Mouse (Mus musculus): ENCODE measurements around the gene Rnf224. TPM values are rescaled to one million over a fixed set of nuclear protein-coding genes. Genes with fewer than 3 reads are reported as not detected.

The Rnf224 gene
- total and polyA plus RNA-seq, 3 experiments, result 0.13 to 0.66 TPM; not detected in 1

DNA sequence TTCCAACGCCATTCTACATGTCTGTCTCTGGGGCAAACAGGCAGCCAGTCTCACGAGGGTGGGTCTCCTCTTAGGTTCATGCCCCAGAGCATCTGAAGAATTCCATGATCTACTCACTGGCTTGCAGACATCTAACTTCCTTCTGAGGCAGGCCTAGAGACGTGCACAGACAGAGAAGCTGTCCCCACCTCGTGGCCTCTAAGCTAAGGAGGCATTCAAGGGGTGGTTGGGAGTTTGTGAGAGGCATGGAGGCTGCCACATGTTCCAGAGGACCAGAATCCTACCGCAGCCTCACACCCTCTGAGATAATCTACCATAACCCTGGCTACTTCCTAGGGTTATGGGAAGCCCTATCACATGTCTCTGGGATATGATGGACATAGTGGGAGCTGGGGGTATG lies 42.6 kb downstream of the Rnf224 start:
- H3K4me1 ChIP-seq (ENCODE audit: insufficient read depth, low read depth, low read length), result peaks cover 53% of the 10 kb centered on the region
- no peaks in the 10 kb centered on the region for H3K9me3 ChIP-seq (replicated peaks)
- DNase-seq (ENCODE audit: low spot score) (no peak), ATAC-seq (ENCODE audit: extremely low read depth, insufficient number of reproducible peaks, low FRiP score, poor library complexity, severe bottlenecking) (no peak)
- TF ChIP-seq POLR2AphosphoS5 (IDR thresholded peaks at IDR 0.05; ENCODE audit: insufficient replicate concordance, low read depth, low read length), result no peak
- TF ChIP-seq GATA2 (IDR thresholded peaks at IDR 0.05; ENCODE audit: borderline replicate concordance, low read depth, low read length), result no peak
- TF ChIP-seq TAL1 (conservative IDR thresholded peaks at IDR 0.05; ENCODE audit: low read depth, low read length), result no peak
- no peak for TF ChIP-seq GATA1 (IDR thresholded peaks at IDR 0.05; ENCODE audit: borderline replicate concordance, low read length)
- TF ChIP-seq CTCF (IDR thresholded peaks at IDR 0.05; ENCODE audit: low read depth, low read length), result no peak
- H3K4me3 ChIP-seq (ENCODE audit: low read depth, low read length), result peak overlapping the region; percentile 73; the same call in 1 of the 2 replicates
- peaks cover 2% of the 10 kb centered on the region for H3K27me3 ChIP-seq (ENCODE audit: insufficient read depth, low read length)
- H3K36me3 ChIP-seq (replicated peaks), result peaks cover 51% of the 10 kb centered on the region

DNA sequence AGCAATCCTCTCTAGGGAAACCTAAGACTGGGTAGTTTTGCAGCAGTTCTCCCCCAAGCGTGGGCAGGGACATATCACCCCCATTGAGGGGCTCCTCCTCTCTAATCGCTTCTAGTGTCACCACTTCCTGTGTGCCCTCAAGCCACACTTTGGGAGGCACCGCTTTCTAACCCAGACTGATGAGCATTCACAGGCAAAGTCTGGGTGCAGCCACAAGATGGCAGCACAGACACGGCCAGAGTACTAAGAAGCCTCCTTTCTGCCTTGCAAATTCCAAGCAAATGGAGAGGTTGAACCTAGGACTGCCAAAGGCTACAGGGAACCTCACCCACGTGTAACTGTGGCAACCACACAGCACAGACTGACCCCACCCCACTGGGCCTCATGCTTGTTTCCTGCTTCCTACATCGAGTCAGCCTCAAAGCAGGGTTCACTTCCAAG lies 43.2 kb downstream of the Rnf224 start:
- Histone ChIP-seq H3K9me3 (replicated peaks) (no peaks in the 10 kb centered on the region), H3K4me3 (ENCODE audit: low read depth, low read length) (peak overlapping the region; percentile 49; the same call in 1 of the 2 replicates), H3K27me3 (ENCODE audit: insufficient read depth, low read length) (peaks cover 2% of the 10 kb centered on the region), H3K4me1 (ENCODE audit: insufficient read depth, low read depth, low read length) (peaks cover 53% of the 10 kb centered on the region), H3K36me3 (replicated peaks) (peaks cover 45% of the 10 kb centered on the region)
- DNase-seq (ENCODE audit: low spot score), result peak; percentile 73
- TF ChIP-seq GATA2 (IDR thresholded peaks at IDR 0.05; ENCODE audit: borderline replicate concordance, low read depth, low read length) (no peak), GATA1 (IDR thresholded peaks at IDR 0.05; ENCODE audit: borderline replicate concordance, low read length) (no peak), POLR2AphosphoS5 (IDR thresholded peaks at IDR 0.05; ENCODE audit: insufficient replicate concordance, low read depth, low read length) (no peak), TAL1 (conservative IDR thresholded peaks at IDR 0.05; ENCODE audit: low read depth, low read length) (no peak), CTCF (IDR thresholded peaks at IDR 0.05; ENCODE audit: low read depth, low read length) (peak; percentile 83)
- ATAC-seq (ENCODE audit: extremely low read depth, insufficient number of reproducible peaks, low FRiP score, poor library complexity, severe bottlenecking), result peak; percentile 23; the same call in 1 of the 2 replicates

DNA sequence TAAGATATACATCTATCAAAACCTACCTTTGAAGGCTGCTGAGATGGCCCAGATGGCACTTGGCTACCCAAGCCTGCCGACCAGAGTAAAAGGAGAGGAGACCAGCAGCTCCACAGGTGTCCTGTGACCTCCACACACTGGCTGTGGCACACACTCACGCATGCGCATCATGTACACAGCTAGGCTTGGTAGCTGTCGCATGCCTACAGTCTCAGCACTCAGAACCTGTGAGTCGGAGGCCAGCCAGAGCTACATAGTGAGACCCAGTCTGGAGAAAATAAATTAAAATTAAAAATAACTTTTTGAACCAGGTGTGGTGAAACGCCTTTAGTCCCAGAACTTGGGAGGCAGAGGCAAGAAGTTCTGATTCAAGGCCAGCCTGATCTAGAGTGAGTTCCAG lies 48.7 kb downstream of the Rnf224 start:
- H3K27me3 ChIP-seq (ENCODE audit: insufficient read depth, low read length), result peaks cover 51% of the 10 kb centered on the region
- no peak for ATAC-seq (ENCODE audit: extremely low read depth, insufficient number of reproducible peaks, low FRiP score, poor library complexity, severe bottlenecking)
- peaks cover 6% of the 10 kb centered on the region for H3K36me3 ChIP-seq (replicated peaks)
- no peak overlapping the region for H3K4me3 ChIP-seq (ENCODE audit: low read depth, low read length)
- H3K9me3 ChIP-seq (replicated peaks), result no peaks in the 10 kb centered on the region
- TF ChIP-seq CTCF (IDR thresholded peaks at IDR 0.05; ENCODE audit: low read depth, low read length), result no peak
- no peak for TF ChIP-seq GATA1 (IDR thresholded peaks at IDR 0.05; ENCODE audit: borderline replicate concordance, low read length)
- no peak for TF ChIP-seq GATA2 (IDR thresholded peaks at IDR 0.05; ENCODE audit: borderline replicate concordance, low read depth, low read length)
- TF ChIP-seq POLR2AphosphoS5 (IDR thresholded peaks at IDR 0.05; ENCODE audit: insufficient replicate concordance, low read depth, low read length), result no peak
- no peak for TF ChIP-seq TAL1 (conservative IDR thresholded peaks at IDR 0.05; ENCODE audit: low read depth, low read length)
- DNase-seq (ENCODE audit: low spot score), result no peak
- peaks cover 15% of the 10 kb centered on the region for H3K4me1 ChIP-seq (ENCODE audit: insufficient read depth, low read depth, low read length)

DNA sequence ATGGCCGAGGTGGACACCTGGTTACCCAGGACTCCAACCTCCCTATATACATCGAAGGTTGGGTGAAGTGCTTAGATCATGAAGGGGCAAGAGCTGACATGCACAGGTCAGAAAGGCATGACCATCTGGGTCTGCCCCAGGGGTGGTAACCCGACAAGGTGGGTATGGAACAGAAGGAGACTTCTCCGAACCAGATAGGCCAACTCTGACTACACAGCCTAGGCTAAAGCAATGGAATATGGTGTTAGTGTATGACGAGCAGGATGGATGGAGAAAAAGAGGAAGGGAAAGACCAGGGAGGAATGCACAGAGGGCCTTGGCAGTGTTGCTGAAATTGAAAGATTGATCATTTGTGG lies 50.0 kb downstream of the Rnf224 start:
- H3K27me3 ChIP-seq (ENCODE audit: insufficient read depth, low read length), result peaks cover 61% of the 10 kb centered on the region
- H3K4me1 ChIP-seq (ENCODE audit: insufficient read depth, low read depth, low read length), result peaks cover 15% of the 10 kb centered on the region
- no peak for ATAC-seq (ENCODE audit: extremely low read depth, insufficient number of reproducible peaks, low FRiP score, poor library complexity, severe bottlenecking)
- H3K4me3 ChIP-seq (ENCODE audit: low read depth, low read length), result no peak overlapping the region
- peaks cover under 1% of the 10 kb centered on the region; the same call in 1 of the 2 replicates for H3K9me3 ChIP-seq (replicated peaks)
- DNase-seq (ENCODE audit: low spot score), result no peak
- TF ChIP-seq TAL1 (conservative IDR thresholded peaks at IDR 0.05; ENCODE audit: low read depth, low read length) (no peak), GATA1 (IDR thresholded peaks at IDR 0.05; ENCODE audit: borderline replicate concordance, low read length) (no peak), GATA2 (IDR thresholded peaks at IDR 0.05; ENCODE audit: borderline replicate concordance, low read depth, low read length) (no peak), POLR2AphosphoS5 (IDR thresholded peaks at IDR 0.05; ENCODE audit: insufficient replicate concordance, low read depth, low read length) (no peak)
- peaks cover 3% of the 10 kb centered on the region for H3K36me3 ChIP-seq (replicated peaks)

DNA sequence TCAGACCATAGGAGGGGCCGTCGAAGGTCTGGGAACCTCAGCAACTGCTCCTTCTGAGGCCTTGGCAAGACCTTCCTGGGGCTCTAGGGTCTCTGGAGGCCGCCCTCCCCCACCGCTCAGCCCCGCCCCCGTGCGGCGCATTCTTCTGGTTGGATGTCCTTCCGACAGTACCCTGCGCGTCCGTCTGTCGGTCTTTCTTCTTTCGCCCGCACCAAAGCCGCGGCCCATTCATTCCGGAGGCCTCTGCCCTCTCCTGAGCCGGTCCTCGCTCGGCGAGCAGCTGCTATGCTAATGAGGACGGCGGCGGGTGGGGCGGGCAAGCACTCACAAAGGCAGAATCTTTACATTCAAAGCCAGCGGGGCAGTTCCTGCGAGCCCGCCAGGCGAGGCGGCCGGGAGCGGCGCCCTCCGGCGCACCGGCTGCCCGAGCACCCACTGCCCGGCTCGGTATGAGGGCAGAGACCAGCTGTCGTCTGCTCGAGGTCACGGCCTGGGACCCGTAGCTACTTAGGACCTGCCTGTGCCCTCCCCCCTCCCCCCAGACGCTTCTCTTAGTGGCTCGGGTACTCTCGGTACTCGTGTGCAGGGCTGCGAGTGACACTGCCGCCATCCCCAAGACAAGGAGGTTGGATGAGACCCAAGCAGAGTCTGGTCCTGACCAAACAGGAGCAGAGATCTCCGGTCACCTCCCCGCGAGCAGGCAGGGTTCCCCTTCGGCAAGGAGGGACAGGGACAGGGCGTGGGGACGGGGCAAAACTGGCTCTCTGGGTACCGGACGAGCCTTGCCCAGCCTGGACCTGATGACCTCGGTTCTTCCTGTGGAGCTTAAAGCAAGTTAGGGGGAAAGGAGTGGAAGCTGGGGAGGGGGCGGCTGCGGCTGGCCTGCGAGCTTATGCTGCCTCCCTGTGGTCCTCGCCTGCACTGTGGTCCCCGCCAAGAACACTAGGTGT lies 50.7 kb downstream of the Rnf224 start:
- no peak for TF ChIP-seq CTCF (IDR thresholded peaks at IDR 0.05; ENCODE audit: low read depth, low read length)
- peaks cover 2% of the 10 kb centered on the region for H3K36me3 ChIP-seq (replicated peaks)
- peaks cover 68% of the 10 kb centered on the region for H3K27me3 ChIP-seq (ENCODE audit: insufficient read depth, low read length)
- peaks cover 18% of the 10 kb centered on the region for H3K4me1 ChIP-seq (ENCODE audit: insufficient read depth, low read depth, low read length)
- DNase-seq (ENCODE audit: low spot score) (peak; percentile 52), ATAC-seq (ENCODE audit: extremely low read depth, insufficient number of reproducible peaks, low FRiP score, poor library complexity, severe bottlenecking) (no peak)
- H3K4me3 ChIP-seq (ENCODE audit: low read depth, low read length), result peak overlapping the region; percentile 67; the same call in 1 of the 2 replicates
- peaks cover 7% of the 10 kb centered on the region for H3K9me3 ChIP-seq (replicated peaks)

DNA sequence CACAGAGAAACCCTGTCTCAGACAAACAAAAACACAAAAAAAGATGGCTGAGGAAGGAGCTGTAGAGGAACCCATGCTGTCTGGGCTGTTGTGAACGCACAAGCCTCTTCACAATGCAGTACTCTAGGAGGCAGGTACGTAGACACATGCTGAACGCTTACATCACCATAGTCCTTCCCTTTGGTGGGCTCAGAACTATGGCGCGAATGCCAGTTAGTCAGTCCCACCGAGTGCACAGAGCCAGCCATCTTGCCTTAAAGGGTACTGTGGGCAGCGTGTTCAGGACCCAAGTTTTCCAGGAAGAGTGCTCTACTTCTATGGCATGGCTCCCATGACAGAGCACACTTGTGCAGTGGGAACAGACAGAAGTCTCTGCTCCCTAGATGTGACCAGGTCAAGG lies 52.1 kb downstream of the Rnf224 start:
- Histone ChIP-seq H3K36me3 (replicated peaks) (no peaks in the 10 kb centered on the region), H3K4me1 (ENCODE audit: insufficient read depth, low read depth, low read length) (peaks cover 23% of the 10 kb centered on the region), H3K27me3 (ENCODE audit: insufficient read depth, low read length) (peaks cover 80% of the 10 kb centered on the region), H3K9me3 (replicated peaks) (peaks cover 12% of the 10 kb centered on the region), H3K4me3 (ENCODE audit: low read depth, low read length) (no peak overlapping the region)
- no peak for TF ChIP-seq GATA2 (IDR thresholded peaks at IDR 0.05; ENCODE audit: borderline replicate concordance, low read depth, low read length)
- no peak for TF ChIP-seq TAL1 (conservative IDR thresholded peaks at IDR 0.05; ENCODE audit: low read depth, low read length)
- no peak for TF ChIP-seq GATA1 (IDR thresholded peaks at IDR 0.05; ENCODE audit: borderline replicate concordance, low read length)
- TF ChIP-seq CTCF (IDR thresholded peaks at IDR 0.05; ENCODE audit: low read depth, low read length), result no peak
- no peak for TF ChIP-seq POLR2AphosphoS5 (IDR thresholded peaks at IDR 0.05; ENCODE audit: insufficient replicate concordance, low read depth, low read length)
- DNase-seq (ENCODE audit: low spot score), result no peak
- no peak for ATAC-seq (ENCODE audit: extremely low read depth, insufficient number of reproducible peaks, low FRiP score, poor library complexity, severe bottlenecking)

Other genes with a start within 250 kb of the Rnf224 start
Only the 20 nearest of the 31 such genes appear.
- not detected in 2 replicates for gene Nrarp, start 56.0 kb downstream of the Rnf224 start, total RNA-seq (2014; fragmentation: Nextera tagmentation)
- gene Nrarp, start 56.0 kb downstream of the Rnf224 start, total RNA-seq (2017), result 0.16 TPM in 1 of 2 replicates, not detected in the other
- not detected in 2 replicates for gene Nrarp, start 56.0 kb downstream of the Rnf224 start, polyA plus RNA-seq (2012)
- 13.3 and 17.2 TPM in 2 replicates for gene Tor4a, start 39.9 kb downstream of the Rnf224 start, total RNA-seq (2014; fragmentation: Nextera tagmentation)
- 33.2 and 33.8 TPM in 2 replicates for gene Tor4a, start 39.9 kb downstream of the Rnf224 start, total RNA-seq (2017)
- 10.8 and 12.3 TPM in 2 replicates for gene Tor4a, start 39.9 kb downstream of the Rnf224 start, polyA plus RNA-seq (2012)
- gene Nelfb, start 25.3 kb downstream of the Rnf224 start, total RNA-seq (2014; fragmentation: Nextera tagmentation), result 30.6 and 80.7 TPM in 2 replicates
- 54.6 and 60.9 TPM in 2 replicates for gene Nelfb, start 25.3 kb downstream of the Rnf224 start, total RNA-seq (2017)
- gene Nelfb, start 25.3 kb downstream of the Rnf224 start, polyA plus RNA-seq (2012), result 26.9 and 27.0 TPM in 2 replicates
- not detected in 2 replicates for gene Stpg3, start 22.1 kb downstream of the Rnf224 start, total RNA-seq (2014; fragmentation: Nextera tagmentation)
- gene Stpg3, start 22.1 kb downstream of the Rnf224 start, total RNA-seq (2017), result not detected in 2 replicates
- not detected in 2 replicates for gene Stpg3, start 22.1 kb downstream of the Rnf224 start, polyA plus RNA-seq (2012)
- gene Fam166a, start 18.0 kb downstream of the Rnf224 start, total RNA-seq (2014; fragmentation: Nextera tagmentation), result not detected in 2 replicates
- gene Fam166a, start 18.0 kb downstream of the Rnf224 start, total RNA-seq (2017), result not detected in 2 replicates
- 0.20 TPM in 1 of 2 replicates, not detected in the other for gene Fam166a, start 18.0 kb downstream of the Rnf224 start, polyA plus RNA-seq (2012)
- gene Tubb4b, start 12.1 kb downstream of the Rnf224 start, total RNA-seq (2014; fragmentation: Nextera tagmentation), result 367 and 427 TPM in 2 replicates
- gene Tubb4b, start 12.1 kb downstream of the Rnf224 start, total RNA-seq (2017), result 799 and 1,022 TPM in 2 replicates
- gene Tubb4b, start 12.1 kb downstream of the Rnf224 start, polyA plus RNA-seq (2012), result 414 and 639 TPM in 2 replicates
- 0.63 TPM in 1 of 2 replicates, not detected in the other for gene Slc34a3, start 2.4 kb downstream of the Rnf224 start, total RNA-seq (2014; fragmentation: Nextera tagmentation)
- gene Slc34a3, start 2.4 kb downstream of the Rnf224 start, total RNA-seq (2017), result not detected in 2 replicates
- 0.91 and 0.95 TPM in 2 replicates for gene Slc34a3, start 2.4 kb downstream of the Rnf224 start, polyA plus RNA-seq (2012)
- gene Rnf208, start 5.5 kb upstream of the Rnf224 start, total RNA-seq (2014; fragmentation: Nextera tagmentation), result 14.7 and 18.4 TPM in 2 replicates
- 0.22 and 0.41 TPM in 2 replicates for gene Rnf208, start 5.5 kb upstream of the Rnf224 start, total RNA-seq (2017)
- gene Rnf208, start 5.5 kb upstream of the Rnf224 start, polyA plus RNA-seq (2012), result 54.7 and 72.0 TPM in 2 replicates
- gene Cysrt1, start 5.7 kb upstream of the Rnf224 start, total RNA-seq (2014; fragmentation: Nextera tagmentation), result not detected in 2 replicates
- gene Cysrt1, start 5.7 kb upstream of the Rnf224 start, total RNA-seq (2017), result not detected in 2 replicates
- gene Cysrt1, start 5.7 kb upstream of the Rnf224 start, polyA plus RNA-seq (2012), result not detected in 2 replicates
- gene AL732309.1, start 10.1 kb upstream of the Rnf224 start, total RNA-seq (2014; fragmentation: Nextera tagmentation), result 5.6 and 6.3 TPM in 2 replicates
- gene AL732309.1, start 10.1 kb upstream of the Rnf224 start, total RNA-seq (2017), result 2.6 and 4.2 TPM in 2 replicates
- gene AL732309.1, start 10.1 kb upstream of the Rnf224 start, polyA plus RNA-seq (2012), result 1.4 TPM in 1 of 2 replicates, not detected in the other
- 13.7 and 14.6 TPM in 2 replicates for gene Tmem203, start 18.7 kb upstream of the Rnf224 start, total RNA-seq (2014; fragmentation: Nextera tagmentation)
- gene Tmem203, start 18.7 kb upstream of the Rnf224 start, total RNA-seq (2017), result 15.5 and 17.1 TPM in 2 replicates
- 7.8 and 10.0 TPM in 2 replicates for gene Tmem203, start 18.7 kb upstream of the Rnf224 start, polyA plus RNA-seq (2012)
- 13.6 and 22.0 TPM in 2 replicates for gene Tprn, start 25.8 kb upstream of the Rnf224 start, total RNA-seq (2014; fragmentation: Nextera tagmentation)
- 8.1 and 10.0 TPM in 2 replicates for gene Tprn, start 25.8 kb upstream of the Rnf224 start, total RNA-seq (2017)
- 51.5 and 52.8 TPM in 2 replicates for gene Tprn, start 25.8 kb upstream of the Rnf224 start, polyA plus RNA-seq (2012)
- 35.9 and 47.0 TPM in 2 replicates for gene Ssna1, start 35.7 kb upstream of the Rnf224 start, total RNA-seq (2014; fragmentation: Nextera tagmentation)
- 100 and 107 TPM in 2 replicates for gene Ssna1, start 35.7 kb upstream of the Rnf224 start, total RNA-seq (2017)
- 237 and 259 TPM in 2 replicates for gene Ssna1, start 35.7 kb upstream of the Rnf224 start, polyA plus RNA-seq (2012)
- gene Anapc2, start 35.7 kb upstream of the Rnf224 start, total RNA-seq (2014; fragmentation: Nextera tagmentation), result 39.5 and 50.3 TPM in 2 replicates
- 19.7 and 24.4 TPM in 2 replicates for gene Anapc2, start 35.7 kb upstream of the Rnf224 start, total RNA-seq (2017)
- 23.0 and 25.3 TPM in 2 replicates for gene Anapc2, start 35.7 kb upstream of the Rnf224 start, polyA plus RNA-seq (2012)
- gene Tmem210, start 51.4 kb upstream of the Rnf224 start, total RNA-seq (2014; fragmentation: Nextera tagmentation), result not detected in 2 replicates
- not detected in 2 replicates for gene Tmem210, start 51.4 kb upstream of the Rnf224 start, total RNA-seq (2017)
- gene Tmem210, start 51.4 kb upstream of the Rnf224 start, polyA plus RNA-seq (2012), result not detected in 2 replicates
- gene Lrrc26, start 53.1 kb upstream of the Rnf224 start, total RNA-seq (2014; fragmentation: Nextera tagmentation), result not detected in 2 replicates
- gene Lrrc26, start 53.1 kb upstream of the Rnf224 start, total RNA-seq (2017), result not detected in 2 replicates
- not detected in 2 replicates for gene Lrrc26, start 53.1 kb upstream of the Rnf224 start, polyA plus RNA-seq (2012)
- 1.7 TPM in 1 of 2 replicates, not detected in the other for gene Grin1, start 82.4 kb upstream of the Rnf224 start, total RNA-seq (2014; fragmentation: Nextera tagmentation)
- 0.17 and 0.33 TPM in 2 replicates for gene Grin1, start 82.4 kb upstream of the Rnf224 start, total RNA-seq (2017)
- gene Grin1, start 82.4 kb upstream of the Rnf224 start, polyA plus RNA-seq (2012), result 0.68 and 0.73 TPM in 2 replicates
- gene Man1b1, start 95.6 kb upstream of the Rnf224 start, total RNA-seq (2014; fragmentation: Nextera tagmentation), result 38.3 and 47.0 TPM in 2 replicates
- 45.3 and 57.2 TPM in 2 replicates for gene Man1b1, start 95.6 kb upstream of the Rnf224 start, total RNA-seq (2017)
- gene Man1b1, start 95.6 kb upstream of the Rnf224 start, polyA plus RNA-seq (2012), result 9.9 and 18.0 TPM in 2 replicates
- gene Dpp7, start 119.6 kb upstream of the Rnf224 start, total RNA-seq (2014; fragmentation: Nextera tagmentation), result 5.5 and 8.6 TPM in 2 replicates
- 71.4 and 95.5 TPM in 2 replicates for gene Dpp7, start 119.6 kb upstream of the Rnf224 start, total RNA-seq (2017)
- gene Dpp7, start 119.6 kb upstream of the Rnf224 start, polyA plus RNA-seq (2012), result 4.5 and 7.7 TPM in 2 replicates
- gene Uap1l1, start 128.9 kb upstream of the Rnf224 start, total RNA-seq (2014; fragmentation: Nextera tagmentation), result 51.2 and 53.9 TPM in 2 replicates
- gene Uap1l1, start 128.9 kb upstream of the Rnf224 start, total RNA-seq (2017), result 56.4 and 118 TPM in 2 replicates
- gene Uap1l1, start 128.9 kb upstream of the Rnf224 start, polyA plus RNA-seq (2012), result 21.0 and 22.8 TPM in 2 replicates

All from G1E (cell line).